Mouse (Mus musculus) neutrophil, adult 5-6 weeks (primary cell): ENCODE measurements around the gene Haus2. TPM values are rescaled to one million over a fixed set of nuclear protein-coding genes. Genes with fewer than 3 reads are reported as not detected.

ENCODE experiments used
- ATAC-seq: fragments of 151-379, 151-347 bp; 2 replicates; pipeline ENCODE4 v1.8.0; 2017; ENCODE audit warnings: mild to moderate bottlenecking, moderate TSS enrichment; ENCODE audit not compliant: insufficient number of reproducible peaks, poor library complexity, low FRiP score, severe bottlenecking; ENCODE audit errors: extremely low read depth
- total RNA-seq: library from RNA; stranded (forward); fragments of 200-1000 nt; gene quantifications from 2 replicates; pipeline ENCODE4 v1.2.3, GENCODE M21; 2017

The Haus2 gene
- total RNA-seq, 1 experiment from 2014 or later: 6.3 TPM

- no peak for ATAC-seq
These were observed 49.3 kb downstream of the Haus2 start for GRCm38 (mm10) chr2:120658486-120658885.

- no peak for ATAC-seq
These were observed 50.1 kb downstream of the Haus2 start for GRCm38 (mm10) chr2:120659318-120659717.

- ATAC-seq: no peak
These were observed 51.4 kb downstream of the Haus2 start for GRCm38 (mm10) chr2:120660486-120661078.

- no peak for ATAC-seq
These were observed 53.6 kb downstream of the Haus2 start for GRCm38 (mm10) chr2:120662766-120663165.

GRCm38 (mm10) chr2:120663491-120664154 lies 54.4 kb downstream of the Haus2 start:
- ATAC-seq: no peak

GRCm38 (mm10) chr2:120667446-120667845 lies 58.3 kb downstream of the Haus2 start:
- ATAC-seq: no peak

- ATAC-seq: no peak
These were observed 61.1 kb downstream of the Haus2 start for GRCm38 (mm10) chr2:120670253-120670652.

Other genes starting within 250 kb of the Haus2 start
- 44.0 and 64.7 TPM in 2 replicates for gene Ganc, start 205.5 kb upstream of the Haus2 start, total RNA-seq
- 78.5 and 85.5 TPM in 2 replicates for gene Tmem87a, start 205.3 kb upstream of the Haus2 start, total RNA-seq
- 2.8 and 5.0 TPM in 2 replicates for gene Capn3, start 153.4 kb upstream of the Haus2 start, total RNA-seq
- 174 and 184 TPM in 2 replicates for gene Zfp106, start 45.5 kb upstream of the Haus2 start, total RNA-seq
- gene Snap23, start 41.7 kb upstream of the Haus2 start, total RNA-seq: 618 and 662 TPM in 2 replicates
- gene Lrrc57, start 137 bp downstream of the Haus2 start, total RNA-seq: 23.0 and 29.7 TPM in 2 replicates
- 6.4 and 6.9 TPM in 2 replicates for gene Stard9, start 19.7 kb downstream of the Haus2 start, total RNA-seq
- 19.0 and 19.8 TPM in 2 replicates for gene Cdan1, start 240.7 kb downstream of the Haus2 start, total RNA-seq
- 4.1 and 5.2 TPM in 2 replicates for gene Ttbk2, start 241.2 kb downstream of the Haus2 start, total RNA-seq